Mouse (Mus musculus) gastrocnemius, adult 2 months (tissue): ENCODE results near the gene Fam204a. TPM values are rescaled to one million over a fixed set of nuclear protein-coding genes. Genes with fewer than 3 reads are reported as not detected.

Experiments
- DNase-seq: peaks from one replicate; pipeline ENCODE4 v3.0.0; 2022
- H3K27ac ChIP-seq: fragments of 200-600 bp; 2 replicates; pipeline ENCODE4 v1.8.1; 2022; ENCODE audit warnings: mild to moderate bottlenecking
- H3K4me3 ChIP-seq: fragments of 200-600 bp; 2 replicates; pipeline ENCODE4 v1.8.1; 2022; ENCODE audit warnings: mild to moderate bottlenecking, moderate library complexity
- CTCF ChIP-seq: fragments of 200-600 bp; IDR thresholded peaks from 2 replicates; pipeline ENCODE4 v1.8.1; 2022; ENCODE audit warnings: antibody characterized with exemption, mild to moderate bottlenecking, moderate library complexity
- intact Hi-C: fragments of 180-260 bp; cut with DNase I; formaldehyde crosslinking; loops from one replicate; pipeline ENCODE4 v1.15.1; 2025
- total RNA-seq, 2 experiments: library from RNA; stranded (reverse); gene quantifications; 2 replicates each; pipeline ENCODE4 v1.2.3; 2021

The Fam204a gene
- total RNA-seq, 2 experiments from 2014 or later: 31.0 to 31.9 TPM

- no peak for DNase-seq
- intact Hi-C loops: no loop called here
- no peak overlapping the region for H3K27ac ChIP-seq
- no peak for TF ChIP-seq CTCF
- H3K4me3 ChIP-seq: no peak overlapping the region
Observed at GRCm38 (mm10) chr19:60150056-60150455, 76.4 kb downstream of the Fam204a start.

- TF ChIP-seq CTCF: no peak
- no peak for DNase-seq
- Histone ChIP-seq H3K27ac (peak overlapping the region; percentile 35), H3K4me3 (peak overlapping the region; percentile 36; the same call in 1 of the 2 replicates)
- intact Hi-C loops: loop anchor here (10.0 kb wide), 1 partner anchor 205 kb away; the partner anchor contains the start of gene Rab11fip2
Observed at GRCm38 (mm10) chr19:60149078-60149960, 77.2 kb downstream of the Fam204a start.

Other genes with a start within 250 kb of the Fam204a start
- not detected for gene Prlhr, start 241.6 kb upstream of the Fam204a start, total RNA-seq